Mouse (Mus musculus): ENCODE data around the gene Soat2. TPM values are rescaled to one million over a fixed set of nuclear protein-coding genes. Genes with fewer than 3 reads are reported as not detected.

The Soat2 gene
- polyA plus RNA-seq, 1 experiment from 2014 or later, result 5.4 TPM

GRCm38 (mm10) chr15:102112181-102112580 lies 38.1 kb upstream of the Soat2 start:
- no peak overlapping the region for H3K4me3 ChIP-seq (replicated peaks; ENCODE audit: low read length)
- 91% methylated on average over 6 of the region's 6 CpGs for WGBS
- H3K27me3 ChIP-seq (ENCODE audit: control insufficient read depth, insufficient read depth, low read length), result no peaks in the 10 kb centered on the region
- H3K4me2 ChIP-seq (ENCODE audit: low read depth, low read length), result no peak overlapping the region
- H3K9ac ChIP-seq (ENCODE audit: low read length), result no peak overlapping the region
- H3K9me3 ChIP-seq (replicated peaks; ENCODE audit: control insufficient read depth, low read length), result no peaks in the 10 kb centered on the region
- ATAC-seq (ENCODE audit: insufficient read depth, low FRiP score), result no peak
- peaks cover 25% of the 10 kb centered on the region for H3K4me1 ChIP-seq (ENCODE audit: control insufficient read depth, insufficient read depth, low read length)
- no peak overlapping the region for H3K27ac ChIP-seq (ENCODE audit: low read length)
- H3K36me3 ChIP-seq (ENCODE audit: control insufficient read depth, insufficient read depth, low read length), result peaks cover 7% of the 10 kb centered on the region

- 78% methylated on average over 8 of the region's 8 CpGs for WGBS
- no peak for ATAC-seq (ENCODE audit: insufficient read depth, low FRiP score)
- Histone ChIP-seq H3K27ac (ENCODE audit: low read length) (no peak overlapping the region), H3K9me3 (replicated peaks; ENCODE audit: control insufficient read depth, low read length) (no peaks in the 10 kb centered on the region), H3K4me3 (replicated peaks; ENCODE audit: low read length) (no peak overlapping the region), H3K9ac (ENCODE audit: low read length) (no peak overlapping the region), H3K36me3 (ENCODE audit: control insufficient read depth, insufficient read depth, low read length) (peaks cover 7% of the 10 kb centered on the region), H3K4me1 (ENCODE audit: control insufficient read depth, insufficient read depth, low read length) (peaks cover 21% of the 10 kb centered on the region), H3K4me2 (ENCODE audit: low read depth, low read length) (no peak overlapping the region), H3K27me3 (ENCODE audit: control insufficient read depth, insufficient read depth, low read length) (no peaks in the 10 kb centered on the region)
These were observed 37.5 kb upstream of the Soat2 start for GRCm38 (mm10) chr15:102112827-102113226.

- Histone ChIP-seq H3K27me3 (ENCODE audit: control insufficient read depth, insufficient read depth, low read length) (no peaks in the 10 kb centered on the region), H3K36me3 (ENCODE audit: control insufficient read depth, insufficient read depth, low read length) (peaks cover 7% of the 10 kb centered on the region), H3K9me3 (replicated peaks; ENCODE audit: control insufficient read depth, low read length) (no peaks in the 10 kb centered on the region), H3K27ac (ENCODE audit: low read length) (no peak overlapping the region), H3K4me1 (ENCODE audit: control insufficient read depth, insufficient read depth, low read length) (peaks cover 16% of the 10 kb centered on the region), H3K9ac (ENCODE audit: low read length) (no peak overlapping the region), H3K4me3 (replicated peaks; ENCODE audit: low read length) (no peak overlapping the region), H3K4me2 (ENCODE audit: low read depth, low read length) (no peak overlapping the region)
- no peak for ATAC-seq (ENCODE audit: insufficient read depth, low FRiP score)
- 80% methylated on average over 4 of the region's 4 CpGs for WGBS
These were observed 36.7 kb upstream of the Soat2 start for GRCm38 (mm10) chr15:102113674-102114073.

DNA sequence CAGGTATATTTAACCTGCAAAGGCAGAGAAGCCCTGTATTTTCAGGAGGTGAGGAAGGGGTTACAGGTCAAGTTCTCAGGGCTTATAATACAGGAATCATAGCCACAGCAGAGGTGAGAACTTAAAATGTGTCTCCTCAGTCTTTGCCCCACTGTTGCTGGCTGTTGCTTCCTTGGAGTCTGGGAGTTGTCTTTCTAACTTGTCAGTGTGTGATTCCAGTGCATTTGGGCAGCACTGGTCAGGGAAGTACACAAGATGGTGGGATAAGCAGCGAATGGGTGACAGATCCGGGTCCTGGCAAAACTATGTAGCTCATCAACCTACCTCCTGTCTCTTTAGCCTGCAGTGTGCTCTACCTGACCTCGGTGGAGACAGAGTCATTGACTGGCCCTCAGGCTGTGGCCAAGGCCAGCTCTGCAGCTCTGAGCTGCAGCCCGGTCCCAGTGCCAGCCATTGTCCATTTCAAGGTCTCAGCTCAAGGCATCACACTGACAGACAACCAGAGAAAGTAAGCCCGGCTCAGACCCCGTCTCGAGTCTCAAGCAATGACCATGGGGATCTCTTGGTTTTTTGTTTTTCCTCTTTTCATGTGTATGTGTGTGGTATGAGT lies 35.6 kb upstream of the Soat2 start:
- peaks cover 7% of the 10 kb centered on the region for H3K36me3 ChIP-seq (ENCODE audit: control insufficient read depth, insufficient read depth, low read length)
- 77% methylated on average over 7 of the region's 7 CpGs for WGBS
- H3K4me2 ChIP-seq (ENCODE audit: low read depth, low read length), result no peak overlapping the region

GRCm38 (mm10) chr15:102115731-102116231 lies 34.5 kb upstream of the Soat2 start:
- no peak for ATAC-seq (ENCODE audit: insufficient read depth, low FRiP score)
- Histone ChIP-seq H3K4me2 (ENCODE audit: low read depth, low read length) (no peak overlapping the region), H3K4me3 (replicated peaks; ENCODE audit: low read length) (no peak overlapping the region), H3K9ac (ENCODE audit: low read length) (no peak overlapping the region), H3K4me1 (ENCODE audit: control insufficient read depth, insufficient read depth, low read length) (0 out of 2 replicates have a peak, but pooled peaks cover 13% of the 10 kb centered on the region), H3K27ac (ENCODE audit: low read length) (no peak overlapping the region), H3K27me3 (ENCODE audit: control insufficient read depth, insufficient read depth, low read length) (no peaks in the 10 kb centered on the region), H3K9me3 (replicated peaks; ENCODE audit: control insufficient read depth, low read length) (no peaks in the 10 kb centered on the region), H3K36me3 (ENCODE audit: control insufficient read depth, insufficient read depth, low read length) (peaks cover 7% of the 10 kb centered on the region; the same call in 1 of the 2 replicates)
- WGBS, result 69% methylated on average over 9 of the region's 9 CpGs

More for the DNA sequence above, 35.6 kb upstream of the Soat2 start:
- H3K27me3 ChIP-seq (ENCODE audit: control insufficient read depth, insufficient read depth, low read length), result no peaks in the 10 kb centered on the region
- no peak overlapping the region for H3K4me3 ChIP-seq (replicated peaks; ENCODE audit: low read length)
- 0 out of 2 replicates have a peak, but pooled peaks cover 13% of the 10 kb centered on the region for H3K4me1 ChIP-seq (ENCODE audit: control insufficient read depth, insufficient read depth, low read length)
- no peak overlapping the region for H3K27ac ChIP-seq (ENCODE audit: low read length)
- no peak for ATAC-seq (ENCODE audit: insufficient read depth, low FRiP score)
- H3K9ac ChIP-seq (ENCODE audit: low read length), result no peak overlapping the region
- no peaks in the 10 kb centered on the region for H3K9me3 ChIP-seq (replicated peaks; ENCODE audit: control insufficient read depth, low read length)

DNA sequence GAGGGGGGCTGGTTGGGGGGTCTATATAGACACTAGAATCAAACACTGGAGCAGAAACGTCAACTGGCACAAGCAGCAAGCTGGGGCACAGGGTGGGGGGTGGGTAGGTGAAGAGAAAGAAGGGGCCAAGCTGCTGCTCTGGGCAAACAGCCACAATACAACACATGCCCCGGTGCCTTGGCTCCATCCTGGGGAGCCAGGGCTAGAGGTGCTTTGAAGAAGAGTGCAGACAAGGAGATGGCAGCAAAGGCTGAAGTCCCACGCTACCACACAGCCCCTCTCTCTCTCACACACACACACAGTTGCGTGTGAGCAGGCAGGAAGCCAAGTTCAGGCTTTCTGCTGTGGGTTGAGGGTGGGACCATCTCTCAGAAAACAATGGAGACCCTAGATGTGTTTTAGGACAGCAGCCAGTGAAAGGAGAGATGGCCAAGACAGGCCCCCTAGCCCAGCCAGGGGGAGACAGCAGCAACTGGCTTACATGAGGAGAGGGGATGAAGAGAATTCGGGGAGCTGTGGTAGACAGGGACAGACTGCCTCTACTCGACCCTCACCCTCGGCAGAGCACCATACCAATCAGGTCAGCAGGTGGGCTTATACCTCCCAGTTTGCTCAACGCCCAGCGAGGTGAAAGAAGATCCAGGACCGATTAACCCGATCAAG lies 33.4 kb upstream of the Soat2 start:
- no peak overlapping the region for H3K4me2 ChIP-seq (ENCODE audit: low read depth, low read length)
- no peaks in the 10 kb centered on the region for H3K27me3 ChIP-seq (ENCODE audit: control insufficient read depth, insufficient read depth, low read length)
- no peak for ATAC-seq (ENCODE audit: insufficient read depth, low FRiP score)
- H3K9me3 ChIP-seq (replicated peaks; ENCODE audit: control insufficient read depth, low read length), result no peaks in the 10 kb centered on the region
- no peak overlapping the region for H3K9ac ChIP-seq (ENCODE audit: low read length)
- H3K4me1 ChIP-seq (ENCODE audit: control insufficient read depth, insufficient read depth, low read length), result 0 out of 2 replicates have a peak, but pooled peaks cover 13% of the 10 kb centered on the region
- 60% methylated on average over 11 of the region's 11 CpGs for WGBS
- no peak overlapping the region for H3K4me3 ChIP-seq (replicated peaks; ENCODE audit: low read length)
- peaks cover 3% of the 10 kb centered on the region; the same call in 1 of the 2 replicates for H3K36me3 ChIP-seq (ENCODE audit: control insufficient read depth, insufficient read depth, low read length)
- H3K27ac ChIP-seq (ENCODE audit: low read length), result 0 out of 2 replicates have a peak overlapping the region, but pooled peaks have one; percentile 11

- Histone ChIP-seq H3K4me1 (ENCODE audit: control insufficient read depth, insufficient read depth, low read length) (0 out of 2 replicates have a peak, but pooled peaks cover 13% of the 10 kb centered on the region), H3K27ac (ENCODE audit: low read length) (no peak overlapping the region), H3K9ac (ENCODE audit: low read length) (no peak overlapping the region), H3K9me3 (replicated peaks; ENCODE audit: control insufficient read depth, low read length) (no peaks in the 10 kb centered on the region), H3K36me3 (ENCODE audit: control insufficient read depth, insufficient read depth, low read length) (peaks cover 3% of the 10 kb centered on the region; the same call in 1 of the 2 replicates), H3K4me3 (replicated peaks; ENCODE audit: low read length) (no peak overlapping the region), H3K4me2 (ENCODE audit: low read depth, low read length) (no peak overlapping the region), H3K27me3 (ENCODE audit: control insufficient read depth, insufficient read depth, low read length) (no peaks in the 10 kb centered on the region)
- WGBS, result 72% methylated on average over 19 of the region's 19 CpGs
- ATAC-seq (ENCODE audit: insufficient read depth, low FRiP score), result 0 out of 2 replicates have a peak, but pooled peaks have one; percentile 13
These were observed 32.6 kb upstream of the Soat2 start for GRCm38 (mm10) chr15:102117461-102118443.

DNA sequence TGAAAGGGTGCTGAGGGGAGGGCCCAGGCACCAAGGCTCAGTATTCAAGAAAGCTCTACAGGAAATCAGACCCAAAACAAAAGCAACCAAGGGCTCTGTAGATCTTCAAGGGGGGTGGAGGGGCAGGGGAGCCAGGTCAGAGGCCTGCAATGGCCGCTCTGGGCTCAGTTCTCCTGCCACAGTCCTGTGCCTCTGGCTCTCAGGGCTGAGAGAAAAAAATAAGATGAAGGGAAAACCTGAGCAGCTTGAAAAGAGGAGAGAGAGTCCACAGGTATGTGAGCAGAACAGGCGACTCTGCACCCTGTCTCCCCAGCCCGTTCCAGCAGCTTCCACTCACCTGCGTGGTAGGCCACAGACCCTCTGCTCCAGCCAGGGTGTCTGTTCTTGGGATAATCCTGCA lies 31.7 kb upstream of the Soat2 start:
- Histone ChIP-seq H3K36me3 (ENCODE audit: control insufficient read depth, insufficient read depth, low read length) (no peaks in the 10 kb centered on the region), H3K27ac (ENCODE audit: low read length) (no peak overlapping the region), H3K4me2 (ENCODE audit: low read depth, low read length) (no peak overlapping the region), H3K9ac (ENCODE audit: low read length) (no peak overlapping the region), H3K4me1 (ENCODE audit: control insufficient read depth, insufficient read depth, low read length) (0 out of 2 replicates have a peak, but pooled peaks cover 13% of the 10 kb centered on the region), H3K27me3 (ENCODE audit: control insufficient read depth, insufficient read depth, low read length) (no peaks in the 10 kb centered on the region), H3K9me3 (replicated peaks; ENCODE audit: control insufficient read depth, low read length) (no peaks in the 10 kb centered on the region), H3K4me3 (replicated peaks; ENCODE audit: low read length) (no peak overlapping the region)
- 92% methylated on average over 4 of the region's 4 CpGs for WGBS
- ATAC-seq (ENCODE audit: insufficient read depth, low FRiP score), result no peak
